Mouse (Mus musculus) skeletal muscle tissue, adult 2 months (tissue): ENCODE results near the gene Fryl.

ENCODE experiments used
- DNase-seq: peaks from one replicate; pipeline ENCODE4 v3.0.0-alpha.2; 2012; ENCODE audit warnings: low read depth, low spot score

The Fryl gene

GRCm38 (mm10) chr5:73222397-73222796 is 34.0 kb downstream of the Fryl start:
- no peak for DNase-seq

GRCm38 (mm10) chr5:73221826-73222225 is 34.6 kb downstream of the Fryl start:
- no peak for DNase-seq

GRCm38 (mm10) chr5:73219716-73220115 is 36.7 kb downstream of the Fryl start:
- no peak for DNase-seq

GRCm38 (mm10) chr5:73218065-73218464 is 38.4 kb downstream of the Fryl start:
- no peak for DNase-seq

- DNase-seq = no peak
Measured at GRCm38 (mm10) chr5:73217116-73217515, 39.3 kb downstream of the Fryl start.

GRCm38 (mm10) chr5:73216014-73216413 is 40.4 kb downstream of the Fryl start:
- no peak for DNase-seq

- no peak for DNase-seq
Measured at GRCm38 (mm10) chr5:73212446-73212845, 44.0 kb downstream of the Fryl start.

GRCm38 (mm10) chr5:73211961-73212360 is 44.5 kb downstream of the Fryl start:
- DNase-seq = no peak

GRCm38 (mm10) chr5:73210971-73211315 is 45.5 kb downstream of the Fryl start:
- DNase-seq = no peak

- no peak for DNase-seq
Measured at GRCm38 (mm10) chr5:73210127-73210970, 46.1 kb downstream of the Fryl start.

- DNase-seq = no peak
Measured at GRCm38 (mm10) chr5:73209201-73210096, 47.0 kb downstream of the Fryl start.

- no peak for DNase-seq
Measured at GRCm38 (mm10) chr5:73208645-73209044, 47.8 kb downstream of the Fryl start.

GRCm38 (mm10) chr5:73206722-73207121 is 49.7 kb downstream of the Fryl start:
- DNase-seq = no peak

GRCm38 (mm10) chr5:73205996-73206629 is 50.3 kb downstream of the Fryl start:
- no peak for DNase-seq

GRCm38 (mm10) chr5:73205050-73205449 is 51.4 kb downstream of the Fryl start:
- no peak for DNase-seq

GRCm38 (mm10) chr5:73202498-73202897 is 53.9 kb downstream of the Fryl start:
- no peak for DNase-seq

GRCm38 (mm10) chr5:73202077-73202476 is 54.3 kb downstream of the Fryl start:
- no peak for DNase-seq

- no peak for DNase-seq
Measured at GRCm38 (mm10) chr5:73200387-73201384, 55.7 kb downstream of the Fryl start.

- DNase-seq = no peak
Measured at GRCm38 (mm10) chr5:73199586-73199985, 56.8 kb downstream of the Fryl start.

- no peak for DNase-seq
Measured at GRCm38 (mm10) chr5:73198690-73199089, 57.7 kb downstream of the Fryl start.

- no peak for DNase-seq
Measured at GRCm38 (mm10) chr5:73197796-73198195, 58.6 kb downstream of the Fryl start.
